Mouse (Mus musculus): ENCODE data around the gene Oxsr1.

- no peak for TF ChIP-seq POLR2A (IDR thresholded peaks at IDR 0.05; ENCODE audit: control insufficient read depth, low read depth, low read length)
- no peak for TF ChIP-seq CTCF (IDR thresholded peaks at IDR 0.05; ENCODE audit: control insufficient read depth, insufficient read depth, insufficient replicate concordance, low read depth, low read length)
Measured at GRCm38 (mm10) chr9:119258128-119258527, 64.1 kb downstream of the Oxsr1 start.

Measured in testis, adult 2 months (tissue).